Mouse (Mus musculus) hindbrain, embryonic 13.5 days (tissue): ENCODE data around the gene Rbm38. TPM values are rescaled to one million over a fixed set of nuclear protein-coding genes. Genes with fewer than 3 reads are reported as not detected.

Source experiments
- ATAC-seq: fragments of 200-750 bp; cut with Nextera tagmentation; 2 replicates; pipeline ENCODE4 v1.8.0; 2017; ENCODE audit warnings: moderate TSS enrichment; ENCODE audit not compliant: low FRiP score
- H3K27ac ChIP-seq: fragments of 300-500 bp; sonication (generic); 2 replicates; pipeline ENCODE4 v1.5.1; 2015; ENCODE audit warnings: inconsistent platforms, mild to moderate bottlenecking, moderate library complexity
- H3K27me3 ChIP-seq: fragments of 300-500 bp; sonication (generic); 2 replicates; pipeline ENCODE4 v1.6.1; 2015; ENCODE audit warnings: mild to moderate bottlenecking, inconsistent platforms
- H3K36me3 ChIP-seq: fragments of 300-500 bp; sonication (generic); 2 replicates; pipeline ENCODE4 v1.6.1; 2015; ENCODE audit warnings: mild to moderate bottlenecking, inconsistent platforms
- H3K4me1 ChIP-seq: fragments of 300-500 bp; sonication (generic); replicated peaks from 2 replicates; pipeline ENCODE4 v1.6.1; 2015; ENCODE audit warnings: inconsistent platforms
- H3K4me2 ChIP-seq: fragments of 300-500 bp; sonication (generic); 2 replicates; pipeline ENCODE4 v1.6.1; 2015; ENCODE audit warnings: inconsistent platforms, mild to moderate bottlenecking, moderate library complexity
- H3K4me3 ChIP-seq: fragments of 300-500 bp; sonication (generic); 2 replicates; pipeline ENCODE4 v1.5.1; 2015; ENCODE audit warnings: mild to moderate bottlenecking, inconsistent platforms
- H3K9ac ChIP-seq: fragments of 300-500 bp; sonication (generic); 2 replicates; pipeline ENCODE4 v1.6.1; 2015; ENCODE audit warnings: mild to moderate bottlenecking, inconsistent platforms
- H3K9me3 ChIP-seq: fragments of 300-500 bp; sonication (generic); 2 replicates; pipeline ENCODE4 v1.6.1; 2016; ENCODE audit warnings: inconsistent platforms
- WGBS: fragments of 180-500 bp; shearing (Covaris S2); methylation state at CpG from one replicate; pipeline ENCODE4 v1.1.7; 2015; 5-methylcytosine and 5-hydroxymethylcytosine counted together
- polyA plus RNA-seq: library from polyadenylated mRNA; unstranded; fragments of >200 nt; fragmentation: Nextera tagmentation; extraction: Ambion mirVana; gene quantifications from 2 replicates; pipeline ENCODE4 v1.2.1, GENCODE M21; 2015

Rbm38 gene
- 20.6 and 22.1 TPM in 2 replicates for polyA plus RNA-seq

DNA sequence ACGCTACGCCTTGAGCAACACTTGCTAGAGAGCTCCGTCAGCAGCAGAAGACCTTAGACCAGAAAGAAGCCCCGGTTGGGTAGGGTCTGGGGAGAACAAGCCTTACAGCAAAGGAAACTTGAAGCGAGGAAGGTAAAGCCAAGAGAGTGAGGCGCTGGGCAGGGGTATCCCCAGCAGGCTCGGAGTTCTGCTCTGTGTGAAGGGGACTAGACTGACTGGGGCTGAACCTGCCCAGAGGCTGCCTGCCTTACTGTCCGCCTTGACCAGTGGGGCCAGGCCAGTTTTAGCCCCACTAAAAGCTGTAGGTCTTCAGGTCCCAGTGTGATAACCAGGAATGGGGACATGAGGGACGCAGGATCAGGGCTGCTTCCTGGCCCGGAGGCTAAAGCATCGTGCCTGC is at the start of gene Rbm38:
Rbm38 (plus strand) TSS at position 69 of the 400 bp plus-strand sequence.
- peaks cover 12% of the 10 kb centered on the region for H3K36me3 ChIP-seq
- H3K4me2 ChIP-seq, result peak within 1 kb of the TSS; percentile 91
- H3K9ac ChIP-seq, result peak within 1 kb of the TSS; percentile 55; the same call in 1 of the 2 replicates
- no peak for ATAC-seq
- peaks cover 42% of the 10 kb centered on the region for H3K27me3 ChIP-seq
- H3K27ac ChIP-seq, result no peak within 1 kb of the TSS
- peak within 1 kb of the TSS; percentile 41 for H3K4me3 ChIP-seq
- H3K9me3 ChIP-seq, result no peaks in the 10 kb centered on the region
- WGBS, result 29% methylated on average over 11 of the region's 11 CpGs
- H3K4me1 ChIP-seq, result peaks cover 47% of the 10 kb centered on the region

DNA sequence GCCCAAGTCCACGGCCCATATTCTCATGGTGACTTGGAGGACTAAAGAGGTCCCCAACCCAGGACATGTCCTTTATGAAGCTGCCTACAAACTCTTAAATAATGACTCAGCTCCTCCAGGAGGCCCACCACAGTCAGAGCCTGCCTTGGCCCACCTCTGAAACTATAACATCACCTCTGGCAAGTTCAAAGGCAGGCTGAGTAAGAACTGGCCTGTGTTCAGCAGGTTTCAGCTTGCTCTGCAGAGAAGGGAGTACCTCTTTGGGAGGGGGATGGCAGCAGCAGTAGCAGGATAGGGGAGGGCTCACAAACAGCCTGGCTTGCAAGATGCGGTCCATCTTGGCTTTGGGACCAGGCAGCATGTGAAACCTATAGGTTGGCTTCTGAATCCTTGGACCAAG is 48.4 kb upstream of the Rbm38 start:
- Histone ChIP-seq H3K4me3 (no peak overlapping the region), H3K9ac (no peak overlapping the region), H3K9me3 (no peaks in the 10 kb centered on the region), H3K4me2 (no peak overlapping the region), H3K4me1 (peaks cover 12% of the 10 kb centered on the region; the same call in 1 of the 2 replicates), H3K27me3 (no peaks in the 10 kb centered on the region), H3K36me3 (no peaks in the 10 kb centered on the region), H3K27ac (no peak overlapping the region)
- ATAC-seq, result no peak
- WGBS, result 94% methylated on average over 2 of the region's 2 CpGs

DNA sequence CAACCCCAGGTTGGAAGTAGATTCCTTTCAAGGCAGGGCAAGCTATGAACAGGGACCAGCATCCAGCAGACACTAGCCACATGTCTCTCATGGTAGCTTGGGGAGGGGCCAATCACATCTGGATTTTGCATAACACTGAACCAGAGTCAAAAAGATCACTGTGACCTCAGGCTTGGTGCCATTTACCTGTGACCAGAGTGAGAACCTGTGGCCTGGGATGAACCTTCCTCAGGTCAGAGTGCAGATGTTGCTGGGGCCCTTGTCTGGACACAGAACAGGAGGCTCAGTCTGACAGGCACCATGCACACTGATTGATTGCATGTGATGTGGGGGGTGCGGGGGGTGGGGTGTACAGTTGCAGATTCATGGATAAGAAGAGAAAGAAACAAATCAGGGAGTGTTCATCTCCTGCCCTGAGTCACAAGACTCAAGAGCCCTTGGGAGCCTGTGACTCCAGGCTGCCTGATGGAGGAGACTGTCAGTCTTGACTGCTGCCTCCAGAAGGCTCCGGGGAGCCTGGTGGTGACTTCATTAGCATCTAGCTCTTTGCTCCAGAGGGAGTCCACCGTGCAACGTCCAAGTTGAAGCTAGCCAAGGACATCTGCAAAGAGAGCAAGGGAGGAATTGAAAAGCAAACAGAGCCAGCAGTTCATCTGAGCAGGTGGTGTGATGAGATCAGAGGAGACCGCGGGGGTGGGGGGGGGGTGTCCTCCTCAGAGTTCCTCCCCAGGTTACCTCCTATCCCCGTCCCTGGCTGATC is 46.3 kb upstream of the Rbm38 start:
- WGBS, result 26% methylated on average over 7 of the region's 7 CpGs
- H3K27me3 ChIP-seq, result peaks cover 5% of the 10 kb centered on the region; the same call in 1 of the 2 replicates
- ATAC-seq, result no peak
- no peak overlapping the region for H3K27ac ChIP-seq
- H3K9ac ChIP-seq, result no peak overlapping the region
- H3K4me3 ChIP-seq, result no peak overlapping the region
- no peaks in the 10 kb centered on the region for H3K36me3 ChIP-seq
- H3K4me1 ChIP-seq, result peaks cover 20% of the 10 kb centered on the region
- no peak overlapping the region for H3K4me2 ChIP-seq
- H3K9me3 ChIP-seq, result no peaks in the 10 kb centered on the region

DNA sequence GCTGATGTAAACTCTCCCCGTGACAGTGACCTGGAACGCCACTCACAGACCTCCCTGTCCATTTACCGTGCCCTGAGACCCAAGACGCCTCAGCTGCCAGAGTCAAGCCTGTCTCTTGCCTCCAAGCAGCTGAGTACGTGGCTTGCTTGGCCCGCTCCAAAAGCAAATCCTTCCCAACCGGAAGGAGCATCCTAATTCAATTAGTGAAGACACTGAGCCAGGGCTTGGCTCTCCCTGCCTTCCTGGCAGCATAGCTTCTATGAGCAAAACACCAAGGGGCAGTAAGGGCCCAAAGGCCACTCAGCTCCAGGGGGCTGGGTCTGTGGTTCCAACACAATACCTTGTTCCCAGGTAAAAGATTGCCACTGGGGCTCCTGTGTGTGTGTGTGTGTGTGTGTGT is 45.6 kb upstream of the Rbm38 start:
- WGBS, result 51% methylated on average over 7 of the region's 7 CpGs
- Histone ChIP-seq H3K4me3 (no peak overlapping the region), H3K9ac (no peak overlapping the region), H3K9me3 (no peaks in the 10 kb centered on the region), H3K27ac (no peak overlapping the region), H3K27me3 (peaks cover 5% of the 10 kb centered on the region; the same call in 1 of the 2 replicates), H3K4me2 (no peak overlapping the region), H3K36me3 (no peaks in the 10 kb centered on the region), H3K4me1 (peaks cover 20% of the 10 kb centered on the region)
- ATAC-seq, result no peak

DNA sequence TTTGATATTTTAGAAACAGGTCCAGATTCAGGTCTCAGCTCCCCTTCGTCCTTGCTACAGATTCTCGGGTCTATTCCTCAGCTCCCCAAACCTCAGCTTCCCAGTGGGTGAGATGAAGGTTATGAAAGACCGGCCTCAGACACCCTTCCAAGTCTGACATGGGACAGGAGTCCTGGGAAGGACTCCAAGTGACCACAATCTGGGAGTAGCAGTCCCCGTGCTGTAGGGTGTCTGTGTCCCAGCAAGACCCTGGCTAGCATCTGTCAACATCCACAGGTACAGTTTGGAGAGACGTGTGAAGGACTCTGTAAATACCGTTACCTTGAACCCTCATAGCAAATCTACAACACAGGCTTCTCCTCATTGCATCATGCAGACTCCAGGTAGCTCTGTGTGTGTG is 45.1 kb upstream of the Rbm38 start:
- Histone ChIP-seq H3K36me3 (no peaks in the 10 kb centered on the region), H3K9me3 (0 out of 2 replicates have a peak, but pooled peaks cover 3% of the 10 kb centered on the region), H3K4me1 (peaks cover 20% of the 10 kb centered on the region), H3K27me3 (peaks cover 5% of the 10 kb centered on the region; the same call in 1 of the 2 replicates), H3K4me2 (no peak overlapping the region), H3K27ac (no peak overlapping the region), H3K9ac (no peak overlapping the region), H3K4me3 (no peak overlapping the region)
- WGBS, result 87% methylated on average over 6 of the region's 6 CpGs
- no peak for ATAC-seq

DNA sequence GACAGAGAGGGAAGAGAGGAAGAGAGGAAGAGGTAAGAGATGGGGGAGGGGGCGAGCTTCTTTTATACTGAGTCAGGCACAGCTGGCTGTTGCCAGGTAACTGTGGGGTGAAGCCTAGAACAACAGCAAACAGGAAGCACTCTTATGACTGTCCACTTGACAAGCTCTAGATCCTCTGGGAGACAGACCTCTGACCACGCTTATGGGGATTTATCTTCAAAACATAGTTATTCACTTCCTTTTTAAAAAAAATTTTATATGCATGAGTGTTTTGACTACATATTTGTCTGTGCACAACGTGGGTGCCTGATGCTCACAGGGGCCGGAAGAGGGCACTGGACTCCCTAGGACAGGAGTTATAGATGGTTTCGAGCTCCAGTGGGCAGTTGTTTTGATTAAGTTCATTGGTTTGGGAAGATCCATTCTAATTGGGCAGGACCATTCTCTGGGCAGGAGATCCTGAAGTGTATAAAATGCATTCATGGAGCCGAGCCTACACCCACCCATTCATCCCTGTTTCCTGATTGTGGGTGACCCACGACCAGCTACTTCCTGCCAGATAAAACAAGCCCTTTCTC is 43.5 kb upstream of the Rbm38 start:
- 27% methylated on average over 7 of the region's 7 CpGs for whole genome bisulfite sequencing
- ATAC-seq, result no peak
- Histone ChIP-seq H3K4me1 (peaks cover 20% of the 10 kb centered on the region), H3K36me3 (no peaks in the 10 kb centered on the region), H3K27ac (no peak overlapping the region), H3K4me3 (no peak overlapping the region), H3K9me3 (0 out of 2 replicates have a peak, but pooled peaks cover 3% of the 10 kb centered on the region), H3K4me2 (0 out of 2 replicates have a peak overlapping the region, but pooled peaks have one; percentile 13), H3K9ac (no peak overlapping the region), H3K27me3 (peaks cover 5% of the 10 kb centered on the region; the same call in 1 of the 2 replicates)

DNA sequence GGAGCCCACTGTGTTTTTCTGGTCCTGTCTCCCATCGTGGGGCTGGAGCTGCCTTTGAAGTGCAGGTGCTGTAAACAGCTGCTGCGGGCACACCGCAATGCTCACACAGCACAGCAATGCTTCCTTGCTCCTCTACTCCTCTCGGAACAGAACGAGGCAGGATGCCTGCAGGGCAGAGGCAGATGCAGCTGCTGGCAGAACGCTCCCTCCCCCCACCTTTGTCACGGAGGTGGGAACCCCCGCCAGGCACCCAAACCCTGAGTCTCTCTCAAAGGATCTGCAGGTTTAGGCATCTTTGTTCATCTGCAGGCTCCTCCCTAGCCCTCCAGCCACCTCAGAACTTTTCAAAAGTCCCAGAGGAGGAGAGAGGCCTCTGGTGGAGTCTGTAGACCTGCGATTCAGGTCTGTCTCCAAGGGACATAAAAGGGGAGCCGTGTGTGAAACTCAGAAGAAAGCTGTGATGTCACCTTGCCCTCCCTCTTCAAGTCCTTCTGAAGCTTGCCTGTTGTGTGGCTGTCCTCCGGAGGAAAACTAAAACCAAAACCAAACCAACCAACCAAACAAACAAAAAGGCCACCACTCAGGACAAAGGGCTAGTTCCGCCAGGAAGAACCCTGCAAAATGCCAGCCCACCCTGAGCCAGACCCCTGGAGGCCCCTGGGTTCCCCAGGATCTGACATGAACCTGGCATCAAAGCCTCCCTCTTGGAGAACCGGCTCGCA is 42.7 kb upstream of the Rbm38 start, which contains the start of gene Spo11:
Spo11 (plus strand) TSS at position 292 of the 722 bp plus-strand sequence.
- H3K9ac ChIP-seq, result 0 out of 2 replicates have a peak within 1 kb of the TSS, but pooled peaks have one; percentile 39

DNA sequence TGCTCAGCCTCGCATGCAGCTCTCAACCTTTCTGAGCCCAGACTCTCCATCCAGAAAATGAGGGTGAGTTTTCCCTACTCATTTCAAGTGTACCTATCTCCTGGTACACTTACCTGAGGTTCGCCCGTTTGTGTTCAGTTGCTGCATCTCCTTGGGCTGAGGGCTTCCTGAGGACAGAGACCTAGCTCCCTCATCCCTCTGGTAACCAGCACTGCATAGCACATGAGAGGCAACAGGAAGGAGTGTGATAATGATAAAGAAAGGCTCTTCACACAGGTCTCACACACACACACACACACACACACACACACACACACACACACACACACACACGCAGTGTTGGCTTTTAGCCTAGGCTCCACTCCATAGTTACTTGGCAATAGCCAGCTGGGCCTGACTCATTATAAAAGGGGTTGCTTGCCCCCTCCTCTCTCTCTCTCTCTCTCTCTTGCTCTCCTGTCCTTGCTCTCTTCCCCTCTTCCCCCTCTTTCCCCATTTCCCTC is 42.1 kb upstream of the Rbm38 start:
- Histone ChIP-seq H3K27ac (no peak overlapping the region), H3K4me3 (no peak overlapping the region), H3K36me3 (no peaks in the 10 kb centered on the region), H3K9ac (no peak overlapping the region), H3K4me1 (peaks cover 20% of the 10 kb centered on the region), H3K4me2 (no peak overlapping the region), H3K9me3 (0 out of 2 replicates have a peak, but pooled peaks cover 3% of the 10 kb centered on the region), H3K27me3 (peaks cover 5% of the 10 kb centered on the region; the same call in 1 of the 2 replicates)
- no peak for ATAC-seq
- WGBS, result 43% methylated on average over 4 of the region's 4 CpGs

More for the DNA sequence above, 42.7 kb upstream of the Rbm38 start, which contains the start of gene Spo11:
- Histone ChIP-seq H3K4me1 (peaks cover 20% of the 10 kb centered on the region), H3K4me2 (peak within 1 kb of the TSS; percentile 13; the same call in 1 of the 2 replicates), H3K4me3 (no peak within 1 kb of the TSS), H3K27ac (peak within 1 kb of the TSS; percentile 36), H3K9me3 (0 out of 2 replicates have a peak, but pooled peaks cover 3% of the 10 kb centered on the region), H3K36me3 (no peaks in the 10 kb centered on the region), H3K27me3 (peaks cover 5% of the 10 kb centered on the region; the same call in 1 of the 2 replicates)
- no peak for ATAC-seq
- WGBS, result 13% methylated on average over 14 of the region's 14 CpGs

DNA sequence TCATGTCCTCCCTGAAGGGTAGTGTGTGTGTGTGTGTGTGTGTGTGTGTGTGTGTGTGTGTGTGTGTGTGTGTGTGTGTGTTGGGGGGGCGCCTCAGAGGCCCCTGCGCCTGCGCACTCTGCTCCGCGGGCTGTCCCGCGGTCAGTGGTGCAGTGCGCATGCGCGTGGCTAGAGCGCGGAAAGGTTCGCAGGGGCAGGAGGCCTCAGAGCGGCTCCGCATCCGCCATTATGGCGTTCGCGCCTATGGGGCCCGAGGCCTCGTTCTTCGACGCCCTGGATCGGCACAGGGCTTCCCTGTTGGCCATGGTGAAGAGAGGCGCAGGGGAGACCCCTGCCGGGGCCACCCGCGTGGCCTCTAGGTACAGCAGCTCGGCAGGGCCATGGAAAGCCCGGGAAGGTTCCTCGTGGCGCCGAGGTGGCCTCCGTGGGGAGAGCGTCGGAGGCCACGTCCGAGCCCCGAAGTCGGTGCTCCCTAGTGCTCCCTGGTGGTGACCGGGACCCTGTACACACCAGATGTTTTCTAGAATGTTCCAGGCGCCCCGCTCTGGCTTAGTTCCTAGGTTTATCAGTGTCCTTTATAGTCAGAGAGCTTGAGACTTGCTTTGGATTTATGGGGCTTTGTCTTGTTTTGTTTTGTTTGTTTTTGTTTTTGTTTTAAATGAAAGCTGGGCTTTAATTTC is 40.5 kb upstream of the Rbm38 start:
- Histone ChIP-seq H3K4me3 (no peak overlapping the region), H3K27ac (no peak overlapping the region), H3K9me3 (0 out of 2 replicates have a peak, but pooled peaks cover 3% of the 10 kb centered on the region), H3K4me1 (peaks cover 16% of the 10 kb centered on the region), H3K9ac (no peak overlapping the region), H3K36me3 (no peaks in the 10 kb centered on the region), H3K27me3 (peaks cover 5% of the 10 kb centered on the region; the same call in 1 of the 2 replicates), H3K4me2 (no peak overlapping the region)
- 95% methylated on average over 43 of the region's 43 CpGs for WGBS
- no peak for ATAC-seq

DNA sequence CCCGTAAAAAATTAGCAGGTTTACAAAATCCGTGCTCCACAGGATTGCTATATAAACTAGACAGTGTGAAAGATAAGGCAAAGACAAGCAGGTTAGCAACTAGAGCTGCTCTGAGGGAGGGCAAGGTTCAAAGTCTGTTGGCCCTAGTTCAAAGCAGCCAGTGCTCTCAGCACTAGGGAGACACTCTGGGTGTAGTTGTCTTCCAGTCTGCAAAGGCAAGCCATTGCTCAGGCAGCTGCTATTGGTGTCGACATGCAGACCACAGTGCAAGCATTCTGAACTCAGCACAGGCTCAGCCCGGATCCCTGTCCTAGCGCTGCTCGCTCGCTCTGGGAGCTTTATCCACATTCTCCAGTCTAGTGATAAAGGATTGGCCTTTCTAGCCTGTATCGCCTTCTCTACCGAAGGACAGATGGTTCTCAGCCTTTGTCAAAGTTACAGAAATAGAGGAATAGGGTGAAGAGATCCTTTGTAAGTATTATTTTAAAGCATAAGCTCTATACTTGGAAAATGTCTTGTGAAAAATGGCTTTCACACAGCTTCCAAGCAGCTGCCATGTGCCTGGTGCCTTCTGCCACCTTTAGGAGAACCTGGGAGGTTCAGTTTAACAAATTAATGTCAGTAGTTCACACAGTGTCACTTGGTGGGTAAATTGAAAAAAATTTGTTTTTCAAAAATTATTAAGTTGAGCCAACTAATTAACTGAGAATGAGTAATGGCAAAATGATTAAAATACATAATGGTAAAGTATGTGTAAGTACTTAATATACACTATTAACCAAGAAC is 37.3 kb upstream of the Rbm38 start:
- Histone ChIP-seq H3K4me2 (no peak overlapping the region), H3K9me3 (0 out of 2 replicates have a peak, but pooled peaks cover 3% of the 10 kb centered on the region), H3K36me3 (no peaks in the 10 kb centered on the region), H3K9ac (no peak overlapping the region), H3K4me3 (no peak overlapping the region), H3K27ac (no peak overlapping the region), H3K4me1 (no peaks in the 10 kb centered on the region), H3K27me3 (0 out of 2 replicates have a peak, but pooled peaks cover 5% of the 10 kb centered on the region)
- WGBS, result 78% methylated on average over 9 of the region's 9 CpGs
- no peak for ATAC-seq

DNA sequence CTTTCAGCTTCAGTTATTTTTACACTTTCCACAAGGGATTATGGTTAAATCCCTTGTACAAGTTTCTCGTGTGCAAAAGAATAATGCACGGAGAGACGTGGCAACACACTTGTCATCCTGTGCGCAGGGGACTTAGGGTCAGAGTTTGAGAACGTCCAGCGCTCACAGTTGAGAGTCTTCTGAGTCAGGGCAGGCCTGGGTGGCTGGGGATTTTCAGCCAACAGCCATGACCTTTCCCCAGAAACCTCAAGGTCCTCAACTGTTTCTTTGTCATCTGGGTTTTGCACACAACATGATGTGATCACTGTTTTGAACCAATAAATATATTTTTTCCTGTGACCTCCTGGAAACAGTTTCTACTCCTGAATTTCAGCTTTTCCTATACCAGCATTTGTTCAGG is 30.1 kb upstream of the Rbm38 start:
- H3K36me3 ChIP-seq, result no peaks in the 10 kb centered on the region
- no peak overlapping the region for H3K4me3 ChIP-seq
- no peak overlapping the region for H3K4me2 ChIP-seq
- no peak overlapping the region for H3K27ac ChIP-seq
- no peaks in the 10 kb centered on the region for H3K4me1 ChIP-seq
- no peak overlapping the region for H3K9ac ChIP-seq
- 0 out of 2 replicates have a peak, but pooled peaks cover 5% of the 10 kb centered on the region for H3K27me3 ChIP-seq
- no peak for ATAC-seq
- no peaks in the 10 kb centered on the region for H3K9me3 ChIP-seq
- 87% methylated on average over 6 of the region's 6 CpGs for WGBS
